Mouse (Mus musculus) liver, adult 2 months (tissue): Measurements from ENCODE around the gene Sumo1.

ENCODE experiments used
- CTCF ChIP-seq: fragments of 200-500 bp; IDR thresholded peaks from 2 replicates; pipeline ENCODE4 v1.5.1; 2011; ENCODE audit warnings: low read depth, low read length, control low read depth
- POLR2A ChIP-seq: fragments of 200-500 bp; IDR thresholded peaks from 2 replicates; pipeline ENCODE4 v1.6.1; 2011; ENCODE audit warnings: low read length, control low read depth; ENCODE audit not compliant: insufficient read depth; ENCODE audit errors: extremely low read depth

GRCm38 (mm10) chr1:59673661-59674060, 3.0 kb upstream of the Sumo1 start:
- TF ChIP-seq CTCF (no peak), POLR2A (no peak)
